Mouse (Mus musculus) intestine, postnatal 0 days (tissue): ENCODE results near the gene Rasgrp3. TPM values are rescaled to one million over a fixed set of nuclear protein-coding genes. Genes with fewer than 3 reads are reported as not detected.
A peak's percentile ranks its signal among the peaks of the same experiment; 100 is the strongest.

ENCODE experiments used
- ATAC-seq: fragments of 200-750 bp; cut with Nextera tagmentation; 2 replicates; pipeline ENCODE4 v1.8.0; 2017; ENCODE audit warnings: mild to moderate bottlenecking, moderate TSS enrichment, moderate library complexity
- H3K27ac ChIP-seq: fragments of 300-500 bp; sonication (generic); 2 replicates; pipeline ENCODE4 v1.5.1; 2014; ENCODE audit warnings: mild to moderate bottlenecking, low read depth, low read length, moderate library complexity
- H3K27me3 ChIP-seq: fragments of 300-500 bp; sonication (generic); replicated peaks from 2 replicates; pipeline ENCODE4 v1.6.1; 2014; ENCODE audit warnings: low read length, mixed read lengths; ENCODE audit not compliant: control insufficient read depth, insufficient read depth
- H3K36me3 ChIP-seq: fragments of 300-500 bp; sonication (generic); 2 replicates; pipeline ENCODE4 v1.6.1; 2014; ENCODE audit warnings: mild to moderate bottlenecking, moderate library complexity; ENCODE audit not compliant: control insufficient read depth, insufficient read depth
- H3K4me1 ChIP-seq: fragments of 300-500 bp; sonication (generic); replicated peaks from 2 replicates; pipeline ENCODE4 v1.6.1; 2014; ENCODE audit warnings: antibody characterized with exemption, low read length, mixed read lengths; ENCODE audit not compliant: control insufficient read depth, insufficient read depth
- H3K4me2 ChIP-seq: fragments of 300-500 bp; sonication (generic); replicated peaks from 2 replicates; pipeline ENCODE4 v1.6.1; 2014; ENCODE audit warnings: low read depth, mild to moderate bottlenecking, moderate library complexity
- H3K4me3 ChIP-seq: fragments of 300-500 bp; sonication (generic); 2 replicates; pipeline ENCODE4 v1.5.1; 2014; ENCODE audit warnings: low read depth, low read length
- H3K9ac ChIP-seq: fragments of 300-500 bp; sonication (generic); 2 replicates; pipeline ENCODE4 v1.6.1; 2014; ENCODE audit warnings: mild to moderate bottlenecking, low read depth, low read length
- H3K9me3 ChIP-seq: fragments of 300-500 bp; sonication (generic); 2 replicates; pipeline ENCODE4 v1.6.1; 2016; ENCODE audit warnings: mixed run types; ENCODE audit not compliant: control insufficient read depth
- CTCF ChIP-seq: sonication (generic); IDR thresholded peaks from 2 replicates; pipeline ENCODE4 v1.5.1; 2016; ENCODE audit warnings: low read depth, mild to moderate bottlenecking, control low read depth, antibody characterized with exemption, moderate library complexity
- WGBS: fragments of 180-500 bp; shearing (Covaris S2); extraction: QIAGEN DNeasy Blood & Tissue Kit; methylation state at CpG from one replicate; pipeline ENCODE4 v1.1.7; 2014; 5-methylcytosine and 5-hydroxymethylcytosine counted together
- polyA plus RNA-seq: library from polyadenylated mRNA; unstranded; fragments of >200 nt; fragmentation: Nextera tagmentation; extraction: Ambion mirVana; gene quantifications from 2 replicates; pipeline ENCODE4 v1.2.1, GENCODE M21; 2015

Gene Rasgrp3
- polyA plus RNA-seq, 1 experiment from 2014 or later: 5.1 TPM

DNA sequence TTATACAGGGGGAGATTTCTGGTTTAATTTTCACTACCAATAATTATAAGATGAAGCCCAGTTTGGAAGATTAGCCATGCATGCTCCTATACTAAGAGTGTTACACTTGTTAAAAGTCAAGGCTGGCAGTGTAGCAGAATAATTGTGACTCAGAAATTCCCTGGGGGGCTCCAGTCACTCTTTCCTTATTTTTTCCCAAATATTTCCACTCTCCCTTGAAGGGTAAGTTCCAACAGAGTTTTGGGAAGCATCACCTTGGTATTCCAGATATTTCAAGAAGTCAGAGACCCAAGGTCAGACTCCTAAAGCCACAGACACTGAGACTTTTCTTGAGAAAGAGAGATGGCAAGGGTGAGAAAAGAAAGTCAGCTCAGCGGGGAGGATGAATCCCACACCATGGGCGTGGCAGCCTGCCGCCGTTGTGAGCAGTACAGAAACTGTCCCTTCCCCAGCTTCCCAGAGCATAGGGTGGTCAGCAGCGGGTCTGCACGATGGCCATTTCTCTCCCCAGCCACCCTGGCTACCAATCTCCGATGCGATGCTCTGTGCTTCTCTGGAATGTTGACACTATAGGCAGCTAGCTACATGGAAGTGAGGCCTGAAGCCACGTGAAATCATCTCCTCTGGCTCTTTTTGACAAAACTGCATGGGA lies 28.8 kb downstream of the Rasgrp3 start:
- peak overlapping the region; percentile 42; the same call in 1 of the 2 replicates for H3K4me2 ChIP-seq
- H3K4me1 ChIP-seq: no peaks in the 10 kb centered on the region
- 27% methylated on average over 9 of the region's 9 CpGs for WGBS
- 0 out of 2 replicates have a peak overlapping the region, but pooled peaks have one; percentile 1 for H3K4me3 ChIP-seq
- no peaks in the 10 kb centered on the region for H3K36me3 ChIP-seq
- no peak overlapping the region for H3K27ac ChIP-seq
- no peaks in the 10 kb centered on the region for H3K27me3 ChIP-seq
- H3K9me3 ChIP-seq: no peaks in the 10 kb centered on the region
- TF ChIP-seq CTCF: no peak
- no peak overlapping the region for H3K9ac ChIP-seq
- no peak for ATAC-seq

- Histone ChIP-seq H3K4me2 (peak overlapping the region; percentile 42), H3K27ac (no peak overlapping the region), H3K9ac (no peak overlapping the region), H3K4me3 (peak overlapping the region; percentile 1; the same call in 1 of the 2 replicates), H3K27me3 (no peaks in the 10 kb centered on the region), H3K36me3 (no peaks in the 10 kb centered on the region), H3K4me1 (no peaks in the 10 kb centered on the region), H3K9me3 (no peaks in the 10 kb centered on the region)
- 5% methylated on average over 15 of the region's 15 CpGs for WGBS
- peak; percentile 53; the same call in 1 of the 2 replicates for ATAC-seq
- TF ChIP-seq CTCF: no peak
These were observed 29.4 kb downstream of the Rasgrp3 start for GRCm38 (mm10) chr17:75464983-75465634.

- H3K4me3 ChIP-seq: 0 out of 2 replicates have a peak overlapping the region, but pooled peaks have one; percentile 1
- H3K27ac ChIP-seq: no peak overlapping the region
- TF ChIP-seq CTCF: no peak
- H3K27me3 ChIP-seq: no peaks in the 10 kb centered on the region
- H3K4me2 ChIP-seq: peak overlapping the region; percentile 42
- ATAC-seq: no peak
- WGBS: 12% methylated on average over 14 of the region's 14 CpGs
- H3K9me3 ChIP-seq: no peaks in the 10 kb centered on the region
- H3K36me3 ChIP-seq: no peaks in the 10 kb centered on the region
- H3K4me1 ChIP-seq: no peaks in the 10 kb centered on the region
- no peak overlapping the region for H3K9ac ChIP-seq
These were observed 29.9 kb downstream of the Rasgrp3 start for GRCm38 (mm10) chr17:75465635-75465997.

- Histone ChIP-seq H3K4me1 (no peaks in the 10 kb centered on the region), H3K9ac (no peak overlapping the region), H3K36me3 (no peaks in the 10 kb centered on the region), H3K4me2 (no peak overlapping the region), H3K9me3 (no peaks in the 10 kb centered on the region), H3K27ac (no peak overlapping the region), H3K27me3 (no peaks in the 10 kb centered on the region), H3K4me3 (no peak overlapping the region)
- 82% methylated on average over 4 of the region's 4 CpGs for WGBS
- ATAC-seq: no peak
- TF ChIP-seq CTCF: no peak
These were observed 31.3 kb downstream of the Rasgrp3 start for GRCm38 (mm10) chr17:75466948-75467347.

- TF ChIP-seq CTCF: no peak
These were observed 31.8 kb downstream of the Rasgrp3 start for GRCm38 (mm10) chr17:75467526-75467925.

GRCm38 (mm10) chr17:75468479-75469114 lies 32.9 kb downstream of the Rasgrp3 start:
- Histone ChIP-seq H3K27ac (no peak overlapping the region), H3K4me2 (no peak overlapping the region), H3K9ac (no peak overlapping the region), H3K27me3 (no peaks in the 10 kb centered on the region), H3K36me3 (no peaks in the 10 kb centered on the region), H3K9me3 (no peaks in the 10 kb centered on the region), H3K4me1 (no peaks in the 10 kb centered on the region), H3K4me3 (no peak overlapping the region)
- no peak for TF ChIP-seq CTCF
- 91% methylated on average over 10 of the region's 10 CpGs for WGBS
- ATAC-seq: no peak

More at GRCm38 (mm10) chr17:75467526-75467925, 31.8 kb downstream of the Rasgrp3 start:
- Histone ChIP-seq H3K36me3 (no peaks in the 10 kb centered on the region), H3K9me3 (no peaks in the 10 kb centered on the region), H3K27ac (no peak overlapping the region), H3K4me3 (no peak overlapping the region), H3K4me2 (no peak overlapping the region), H3K27me3 (no peaks in the 10 kb centered on the region), H3K4me1 (no peaks in the 10 kb centered on the region), H3K9ac (no peak overlapping the region)
- 69% methylated on average over 2 of the region's 2 CpGs for WGBS
- no peak for ATAC-seq
